Mouse (Mus musculus) testis, adult 2 months (tissue): ENCODE measurements at regions not wholly inside any gene's neighbourhood (a gene's known extent, or its start where the extent isn't known, plus 50 kb on each side); places are given as distances from the start of the nearest gene placed in this dataset.

Source experiments
- CTCF ChIP-seq: fragments of 200-500 bp; IDR thresholded peaks from 2 replicates; pipeline ENCODE4 v1.5.1; 2012; ENCODE audit warnings: low read depth, mild to moderate bottlenecking, inconsistent platforms, low read length, moderate library complexity; ENCODE audit not compliant: control insufficient read depth, insufficient read depth, insufficient replicate concordance
- POLR2A ChIP-seq: fragments of 200-500 bp; IDR thresholded peaks from 2 replicates; pipeline ENCODE4 v1.6.1; 2012; ENCODE audit warnings: low read depth, mild to moderate bottlenecking, inconsistent platforms, low read length, moderate library complexity; ENCODE audit not compliant: control insufficient read depth

DNA sequence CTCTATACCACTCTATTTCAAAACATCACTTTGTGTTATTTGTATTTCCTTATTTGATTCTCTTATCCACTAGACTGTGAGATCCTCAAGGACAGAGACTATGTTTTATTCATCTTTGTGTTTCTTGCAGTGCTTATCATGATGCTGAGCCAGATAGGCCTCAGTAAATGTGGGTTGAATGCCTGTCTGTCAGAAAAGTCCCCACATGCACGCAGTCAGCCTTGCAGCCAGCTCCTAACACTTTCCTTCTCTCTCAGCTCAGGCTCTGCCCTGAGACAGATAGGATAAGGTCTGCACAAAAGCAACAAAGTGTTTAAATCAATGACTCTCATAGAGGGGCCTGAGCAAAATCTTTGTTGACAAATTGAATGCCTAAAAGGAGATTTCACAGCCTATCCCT lies 600.0 kb downstream of the Gm9195 start:
- no peak for TF ChIP-seq CTCF
- no peak for TF ChIP-seq POLR2A
